ENCODE assay signal across 10 mouse cellular contexts in the genomic region with DNA sequence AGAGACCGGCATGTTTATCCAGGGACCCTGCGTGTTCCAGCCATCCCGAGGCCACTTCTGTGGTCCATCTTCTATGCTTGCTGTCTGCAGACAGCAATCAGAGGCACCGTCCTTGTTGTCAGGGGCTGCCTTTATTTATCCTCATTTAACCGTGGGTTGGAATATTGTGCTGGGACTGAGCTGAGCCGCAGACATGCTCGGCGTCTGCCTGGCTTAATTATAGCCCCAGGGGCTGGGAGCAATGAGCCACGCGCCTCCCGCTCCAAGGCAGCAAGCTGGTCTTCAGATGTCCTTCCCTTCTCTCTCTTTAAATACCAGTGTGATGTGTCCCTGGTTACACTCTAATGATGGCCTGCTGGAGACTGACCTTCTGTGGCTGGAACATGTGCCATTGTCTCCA. TPM values are rescaled to one million over a fixed set of nuclear protein-coding genes. Genes with fewer than 3 reads are reported as not detected.
DNase-seq lines count a peak whose midpoint lies in the region; ATAC-seq lines count a peak whose summit lies in the region.
"Had no signal": no experiment of that assay in that cellular context is flagged by ENCODE, and none has a peak within 500 bp of the region (broad histone marks: within the 10 kb centered on the region; RNA-seq: fewer than 3 reads in every experiment).

No protein-coding gene starts in this region.

- peak overlapping the region; percentile 79 for H3K27ac ChIP-seq in forebrain, embryonic 10.5 days
- peak overlapping the region; percentile 78 for H3K27ac ChIP-seq in hindbrain, embryonic 13.5 days
- peak overlapping the region; percentile 22 for H3K27ac ChIP-seq in midbrain, embryonic 15.5 days
- H3K27ac ChIP-seq: limb, embryonic 15.5 days had no signal

- peak; percentile 34; the same call in 1 of the 2 replicates for ATAC-seq in hindbrain, embryonic 13.5 days (ENCODE audit: low FRiP score)
- 0 out of 2 replicates have a peak, but pooled peaks have one; percentile 18 for ATAC-seq in midbrain, embryonic 15.5 days (replicated peaks)
- ATAC-seq in granulocyte monocyte progenitor cell, adult 5-6 weeks (replicated peaks; ENCODE audit: poor library complexity, severe bottlenecking) = no peak

- no peaks in the 10 kb centered on the region for H3K36me3 ChIP-seq in forebrain, embryonic 10.5 days (replicated peaks)
- no peaks in the 10 kb centered on the region for H3K36me3 ChIP-seq in hindbrain, embryonic 13.5 days
- H3K36me3 ChIP-seq in midbrain, embryonic 15.5 days (replicated peaks) = no peaks in the 10 kb centered on the region
- H3K36me3 ChIP-seq: limb, embryonic 15.5 days had no signal

- WGBS in forebrain, embryonic 10.5 days = 46% methylated on average over 11 of the region's 11 CpGs
- 31% methylated on average over 11 of the region's 11 CpGs for WGBS in hindbrain, embryonic 13.5 days
- 36% methylated on average over 11 of the region's 11 CpGs for WGBS in midbrain, embryonic 15.5 days

- H3K9ac ChIP-seq in hindbrain, embryonic 13.5 days = no peak overlapping the region
- H3K9ac ChIP-seq in midbrain, embryonic 15.5 days = no peak overlapping the region
- H3K9ac ChIP-seq: limb, embryonic 15.5 days had no signal

- no peaks in the 10 kb centered on the region for H3K9me3 ChIP-seq in forebrain, embryonic 10.5 days
- no peaks in the 10 kb centered on the region for H3K9me3 ChIP-seq in hindbrain, embryonic 13.5 days
- no peaks in the 10 kb centered on the region for H3K9me3 ChIP-seq in midbrain, embryonic 15.5 days
- H3K9me3 ChIP-seq: limb, embryonic 15.5 days had no signal

- peaks cover 80% of the 10 kb centered on the region for H3K27me3 ChIP-seq in forebrain, embryonic 10.5 days (ENCODE audit: poor library complexity, severe bottlenecking)
- H3K27me3 ChIP-seq in hindbrain, embryonic 13.5 days = 0 out of 2 replicates have a peak, but pooled peaks cover 6% of the 10 kb centered on the region
- H3K27me3 ChIP-seq in midbrain, embryonic 15.5 days (replicated peaks) = no peaks in the 10 kb centered on the region

- no peak overlapping the region for H3K4me2 ChIP-seq in hindbrain, embryonic 13.5 days
- H3K4me2 ChIP-seq in midbrain, embryonic 15.5 days = no peak overlapping the region

- peaks cover 53% of the 10 kb centered on the region for H3K4me1 ChIP-seq in forebrain, embryonic 10.5 days
- H3K4me1 ChIP-seq in hindbrain, embryonic 13.5 days (replicated peaks) = peaks cover 51% of the 10 kb centered on the region
- H3K4me1 ChIP-seq in midbrain, embryonic 15.5 days = peaks cover 28% of the 10 kb centered on the region

- H3K4me3 ChIP-seq in forebrain, embryonic 10.5 days = no peak overlapping the region
- H3K4me3 ChIP-seq in hindbrain, embryonic 13.5 days = no peak overlapping the region
- H3K4me3 ChIP-seq in midbrain, embryonic 15.5 days = no peak overlapping the region
- H3K4me3 ChIP-seq: limb, embryonic 15.5 days had no signal

- peak; percentile 40 to 43 for DNase-seq in cerebellum, postnatal 10 days
- no peak for DNase-seq in cerebellum, postnatal 36 days
- DNase-seq in forebrain, embryonic 10.5 days (ENCODE audit: extremely low spot score, low spot score) = no peak
- DNase-seq in liver = no peak
- no peak for DNase-seq in spleen, postnatal 4 days (ENCODE audit: low spot score in 2 of 2)

RNA-seq across cellular contexts. Expression of a gene that starts 58.2 kb away (rescaled TPM):
- polyA plus RNA-seq in forebrain, embryonic 10.5 days (2016; fragmentation: Nextera tagmentation; extraction: Ambion mirVana) = 200 and 274 TPM in 2 replicates
- polyA plus RNA-seq in hindbrain, embryonic 13.5 days (2015; fragmentation: Nextera tagmentation; extraction: Ambion mirVana) = 88.0 and 102 TPM in 2 replicates
- polyA plus RNA-seq in midbrain, embryonic 15.5 days (2015; fragmentation: Nextera tagmentation; extraction: Ambion mirVana) = 70.6 and 76.0 TPM in 2 replicates
- not detected in 2 replicates for total RNA-seq in granulocyte monocyte progenitor cell, adult 5-6 weeks (2014; fragmentation: Nextera tagmentation)
- not detected in 2 replicates for total RNA-seq in granulocyte monocyte progenitor cell, adult 5-6 weeks (2017)
- total RNA-seq: megakaryocyte-erythroid progenitor cell, adult 5-6 weeks had no signal

Comparison
In these comparisons a context has a peak if more than half of its experiments do, and no peak if none do; other contexts are left out.
1. DNase-seq: peak in cerebellum, postnatal 10 days (2 of 2); none in cerebellum, postnatal 36 days (0 of 2), forebrain, embryonic 10.5 days (single experiment), liver (single experiment) and spleen, postnatal 4 days (0 of 2).
2. H3K27ac ChIP-seq: peak in every context shown above with its lines; median percentile 79 in forebrain, embryonic 10.5 days; 78 in hindbrain, embryonic 13.5 days; 22 in midbrain, embryonic 15.5 days.